Mouse (Mus musculus): Measurements from ENCODE around the gene Smad5. TPM values are rescaled to one million over a fixed set of nuclear protein-coding genes. Genes with fewer than 3 reads are reported as not detected.
A peak's percentile ranks its signal among the peaks of the same experiment; 100 is the strongest.

The Smad5 gene
- total RNA-seq (2021), result 10 to 100 TPM; 26.5 to 32.7 TPM

GRCm38 (mm10) chr13:56702469-56703221 lies at the start of gene Smad5:
Smad5 (plus strand) TSS chr13:56703010.
- DNase-seq, result peak; percentile 83

GRCm38 (mm10) chr13:56654176-56654575 lies 48.6 kb upstream of the Smad5 start:
- DNase-seq, result no peak

- DNase-seq, result peak; percentile 45 to 60
Measured at GRCm38 (mm10) chr13:56657946-56658512, 44.8 kb upstream of the Smad5 start.

- DNase-seq, result no peak
Measured at GRCm38 (mm10) chr13:56658931-56659330, 43.9 kb upstream of the Smad5 start.

- DNase-seq, result no peak
Measured at GRCm38 (mm10) chr13:56661914-56662621, 40.7 kb upstream of the Smad5 start.

GRCm38 (mm10) chr13:56664256-56665170 lies 38.3 kb upstream of the Smad5 start:
- DNase-seq, result no peak

GRCm38 (mm10) chr13:56671206-56671605 lies 31.6 kb upstream of the Smad5 start:
- no peak for DNase-seq

- DNase-seq, result no peak
Measured at GRCm38 (mm10) chr13:56677731-56678130, 25.1 kb upstream of the Smad5 start.

GRCm38 (mm10) chr13:56678188-56678787 lies 24.5 kb upstream of the Smad5 start:
- no peak for DNase-seq

GRCm38 (mm10) chr13:56678826-56679504 lies 23.8 kb upstream of the Smad5 start:
- DNase-seq, result no peak

GRCm38 (mm10) chr13:56681924-56682323 lies 20.9 kb upstream of the Smad5 start:
- DNase-seq, result no peak

- peak; percentile 60 for DNase-seq
Measured at GRCm38 (mm10) chr13:56682326-56682725, 20.5 kb upstream of the Smad5 start.

- no peak for DNase-seq
Measured at GRCm38 (mm10) chr13:56683306-56683705, 19.5 kb upstream of the Smad5 start.

GRCm38 (mm10) chr13:56692011-56692410 lies 10.8 kb upstream of the Smad5 start:
- DNase-seq, result no peak

- no peak for DNase-seq
Measured at GRCm38 (mm10) chr13:56692644-56693043, 10.2 kb upstream of the Smad5 start.

GRCm38 (mm10) chr13:56695701-56696100 lies 7.1 kb upstream of the Smad5 start:
- DNase-seq, result no peak

GRCm38 (mm10) chr13:56696699-56697098 lies 6.1 kb upstream of the Smad5 start:
- no peak for DNase-seq

- DNase-seq, result no peak
Measured at GRCm38 (mm10) chr13:56697171-56697570, 5.6 kb upstream of the Smad5 start.

GRCm38 (mm10) chr13:56698391-56698790 lies 4.4 kb upstream of the Smad5 start:
- peak; percentile 61 to 66 for DNase-seq

GRCm38 (mm10) chr13:56699370-56699769 lies 3.4 kb upstream of the Smad5 start:
- DNase-seq, result no peak

- DNase-seq, result no peak
Measured at GRCm38 (mm10) chr13:56700981-56701380, 1.8 kb upstream of the Smad5 start.

Measured in layer of hippocampus, postnatal 36 days (tissue).